Mouse (Mus musculus) limb, embryonic 15.5 days (tissue): Measurements from ENCODE around the gene Ninj1. TPM values are rescaled to one million over a fixed set of nuclear protein-coding genes. Genes with fewer than 3 reads are reported as not detected.
A peak's percentile ranks its signal among the peaks of the same experiment; 100 is the strongest.

Source experiments
- ATAC-seq: fragments of 200-750 bp; cut with Nextera tagmentation; 2 replicates; pipeline ENCODE4 v1.8.0; 2017; ENCODE audit warnings: low read depth, moderate TSS enrichment; ENCODE audit not compliant: insufficient number of reproducible peaks, low FRiP score, low TSS enrichment
- H3K27ac ChIP-seq: fragments of 300-500 bp; sonication (generic); 2 replicates; pipeline ENCODE4 v1.5.1; 2015; ENCODE audit warnings: moderate library complexity, mild to moderate bottlenecking, inconsistent platforms
- H3K27me3 ChIP-seq: fragments of 300-500 bp; sonication (generic); 2 replicates; pipeline ENCODE4 v1.6.1; 2015; ENCODE audit warnings: inconsistent platforms
- H3K36me3 ChIP-seq: fragments of 300-500 bp; sonication (generic); 2 replicates; pipeline ENCODE4 v1.6.1; 2015; ENCODE audit warnings: inconsistent platforms
- H3K4me1 ChIP-seq: fragments of 300-500 bp; sonication (generic); 2 replicates; pipeline ENCODE4 v1.6.1; 2015; ENCODE audit warnings: inconsistent platforms
- H3K4me2 ChIP-seq: fragments of 300-500 bp; sonication (generic); 2 replicates; pipeline ENCODE4 v1.6.1; 2015; ENCODE audit warnings: mild to moderate bottlenecking, inconsistent platforms
- H3K4me3 ChIP-seq: fragments of 300-500 bp; sonication (generic); 2 replicates; pipeline ENCODE4 v1.5.1; 2015; ENCODE audit warnings: mild to moderate bottlenecking, inconsistent platforms
- H3K9ac ChIP-seq: fragments of 300-500 bp; sonication (generic); 2 replicates; pipeline ENCODE4 v1.6.1; 2015; ENCODE audit warnings: inconsistent platforms
- H3K9me3 ChIP-seq: fragments of 300-500 bp; sonication (generic); 2 replicates; pipeline ENCODE4 v1.6.1; 2016; ENCODE audit warnings: inconsistent platforms
- WGBS: fragments of 180-500 bp; shearing (Covaris S2); methylation state at CpG from one replicate; pipeline ENCODE4 v1.1.7; 2015; 5-methylcytosine and 5-hydroxymethylcytosine counted together
- polyA plus RNA-seq: library from polyadenylated mRNA; unstranded; fragments of >200 nt; fragmentation: Nextera tagmentation; extraction: Ambion mirVana; gene quantifications from 2 replicates; pipeline ENCODE4 v1.2.1, GENCODE M21; 2015

The Ninj1 gene
- polyA plus RNA-seq, 1 experiment from 2014 or later = 56.0 TPM

- no peaks in the 10 kb centered on the region for H3K27me3 ChIP-seq
- no peak overlapping the region for H3K27ac ChIP-seq
- H3K9ac ChIP-seq = no peak overlapping the region
- no peak overlapping the region for H3K4me3 ChIP-seq
- ATAC-seq = peak; percentile 66; the same call in 1 of the 2 replicates
- WGBS = 4% methylated on average over 12 of the region's 12 CpGs
- H3K4me2 ChIP-seq = no peak overlapping the region
- H3K9me3 ChIP-seq = no peaks in the 10 kb centered on the region
- no peaks in the 10 kb centered on the region for H3K36me3 ChIP-seq
- H3K4me1 ChIP-seq = peaks cover 4% of the 10 kb centered on the region; the same call in 1 of the 2 replicates
Observed at GRCm38 (mm10) chr13:49172971-49173596, 14.2 kb upstream of the Ninj1 start.

- no peak overlapping the region for H3K4me2 ChIP-seq
- H3K4me1 ChIP-seq = peaks cover 11% of the 10 kb centered on the region
- H3K36me3 ChIP-seq = no peaks in the 10 kb centered on the region
- 68% methylated on average over 10 of the region's 10 CpGs for WGBS
- H3K4me3 ChIP-seq = no peak overlapping the region
- no peaks in the 10 kb centered on the region for H3K9me3 ChIP-seq
- H3K27ac ChIP-seq = no peak overlapping the region
- ATAC-seq = no peak
- H3K9ac ChIP-seq = no peak overlapping the region
- H3K27me3 ChIP-seq = no peaks in the 10 kb centered on the region
Observed at GRCm38 (mm10) chr13:49175509-49175908, 11.8 kb upstream of the Ninj1 start.

- Histone ChIP-seq H3K27me3 (no peaks in the 10 kb centered on the region), H3K4me1 (peaks cover 20% of the 10 kb centered on the region), H3K9ac (no peak overlapping the region), H3K27ac (peak overlapping the region; percentile 77), H3K4me2 (no peak overlapping the region), H3K4me3 (no peak overlapping the region), H3K36me3 (no peaks in the 10 kb centered on the region), H3K9me3 (no peaks in the 10 kb centered on the region)
- WGBS = 50% methylated on average over 19 of the region's 19 CpGs
- peak; percentile 62 for ATAC-seq
Observed at GRCm38 (mm10) chr13:49178839-49179585, 8.3 kb upstream of the Ninj1 start.

- Histone ChIP-seq H3K9ac (no peak overlapping the region), H3K27me3 (no peaks in the 10 kb centered on the region), H3K4me1 (peaks cover 20% of the 10 kb centered on the region), H3K36me3 (no peaks in the 10 kb centered on the region), H3K4me3 (no peak overlapping the region), H3K4me2 (no peak overlapping the region), H3K27ac (no peak overlapping the region), H3K9me3 (no peaks in the 10 kb centered on the region)
- 83% methylated on average over 5 of the region's 5 CpGs for WGBS
- ATAC-seq = no peak
Observed at GRCm38 (mm10) chr13:49180274-49180673, 7.0 kb upstream of the Ninj1 start.

GRCm38 (mm10) chr13:49180691-49181090 is 6.6 kb upstream of the Ninj1 start:
- Histone ChIP-seq H3K4me3 (no peak overlapping the region), H3K9me3 (no peaks in the 10 kb centered on the region), H3K4me1 (peaks cover 20% of the 10 kb centered on the region), H3K27me3 (no peaks in the 10 kb centered on the region), H3K9ac (no peak overlapping the region), H3K36me3 (no peaks in the 10 kb centered on the region), H3K4me2 (no peak overlapping the region), H3K27ac (no peak overlapping the region)
- no peak for ATAC-seq
- WGBS = 63% methylated on average over 1 of the region's 1 CpGs

- H3K27ac ChIP-seq = no peak overlapping the region
- no peak overlapping the region for H3K4me3 ChIP-seq
- peaks cover 22% of the 10 kb centered on the region for H3K4me1 ChIP-seq
- ATAC-seq = no peak
- H3K9me3 ChIP-seq = no peaks in the 10 kb centered on the region
- H3K36me3 ChIP-seq = no peaks in the 10 kb centered on the region
- no peak overlapping the region for H3K4me2 ChIP-seq
- no peaks in the 10 kb centered on the region for H3K27me3 ChIP-seq
- WGBS = 86% methylated on average over 3 of the region's 3 CpGs
- no peak overlapping the region for H3K9ac ChIP-seq
Observed at GRCm38 (mm10) chr13:49181411-49181984, 5.8 kb upstream of the Ninj1 start.

GRCm38 (mm10) chr13:49183161-49183560 is 4.1 kb upstream of the Ninj1 start:
- no peaks in the 10 kb centered on the region for H3K9me3 ChIP-seq
- no peak overlapping the region for H3K4me3 ChIP-seq
- peaks cover 35% of the 10 kb centered on the region for H3K4me1 ChIP-seq
- H3K27me3 ChIP-seq = no peaks in the 10 kb centered on the region
- H3K36me3 ChIP-seq = no peaks in the 10 kb centered on the region
- no peak overlapping the region for H3K9ac ChIP-seq
- WGBS = 49% methylated on average over 5 of the region's 5 CpGs
- no peak for ATAC-seq
- H3K27ac ChIP-seq = no peak overlapping the region
- H3K4me2 ChIP-seq = no peak overlapping the region

GRCm38 (mm10) chr13:49183646-49184045 is 3.6 kb upstream of the Ninj1 start:
- Histone ChIP-seq H3K9me3 (no peaks in the 10 kb centered on the region), H3K4me3 (no peak overlapping the region), H3K4me2 (no peak overlapping the region), H3K9ac (no peak overlapping the region), H3K27me3 (no peaks in the 10 kb centered on the region), H3K36me3 (no peaks in the 10 kb centered on the region), H3K4me1 (peaks cover 36% of the 10 kb centered on the region), H3K27ac (no peak overlapping the region)
- 42% methylated on average over 5 of the region's 5 CpGs for WGBS
- ATAC-seq = no peak

GRCm38 (mm10) chr13:49186798-49187287 is 442 bp upstream of the Ninj1 start:
- 15% methylated on average over 11 of the region's 11 CpGs for WGBS
- peak overlapping the region; percentile 73 for H3K27ac ChIP-seq
- H3K4me2 ChIP-seq = peak overlapping the region; percentile 98
- no peaks in the 10 kb centered on the region for H3K9me3 ChIP-seq
- peak overlapping the region; percentile 82 for H3K4me3 ChIP-seq
- H3K4me1 ChIP-seq = peaks cover 51% of the 10 kb centered on the region
- H3K9ac ChIP-seq = peak overlapping the region; percentile 27; the same call in 1 of the 2 replicates
- peak; percentile 11; the same call in 1 of the 2 replicates for ATAC-seq
- no peaks in the 10 kb centered on the region for H3K27me3 ChIP-seq
- no peaks in the 10 kb centered on the region for H3K36me3 ChIP-seq

GRCm38 (mm10) chr13:49188219-49188965 is 1.1 kb downstream of the Ninj1 start:
- Histone ChIP-seq H3K4me3 (peak overlapping the region; percentile 82), H3K4me2 (peak overlapping the region; percentile 98), H3K27me3 (no peaks in the 10 kb centered on the region), H3K9ac (peak overlapping the region; percentile 47), H3K9me3 (no peaks in the 10 kb centered on the region), H3K27ac (0 out of 2 replicates have a peak overlapping the region, but pooled peaks have one; percentile 9), H3K36me3 (no peaks in the 10 kb centered on the region), H3K4me1 (peaks cover 47% of the 10 kb centered on the region)
- ATAC-seq = no peak
- 13% methylated on average over 15 of the region's 15 CpGs for WGBS

- Histone ChIP-seq H3K27ac (no peak overlapping the region), H3K9ac (no peak overlapping the region), H3K27me3 (no peaks in the 10 kb centered on the region), H3K4me2 (peak overlapping the region; percentile 98; the same call in 1 of the 2 replicates), H3K36me3 (no peaks in the 10 kb centered on the region), H3K4me1 (peaks cover 42% of the 10 kb centered on the region), H3K4me3 (no peak overlapping the region), H3K9me3 (no peaks in the 10 kb centered on the region)
- 48% methylated on average over 2 of the region's 2 CpGs for WGBS
- ATAC-seq = no peak
Observed at GRCm38 (mm10) chr13:49188966-49189360, 1.7 kb downstream of the Ninj1 start.
